In genomic region chr7:19360944-19361343, GRCm38 (mm10) we compare ENCODE assay signal across 8 mouse cellular contexts. TPM values are rescaled to one million over a fixed set of nuclear protein-coding genes. Genes with fewer than 3 reads are reported as not detected.
DNase-seq lines count a peak whose midpoint lies in the region; ATAC-seq lines count a peak whose summit lies in the region.

No protein-coding gene starts in this region.

- DNase-seq in adrenal gland, adult 2 months = peak; percentile 96
- peak; percentile 94 for DNase-seq in embryo, embryonic 10.5 days (ENCODE audit: low spot score)
- peak; percentile 93 for DNase-seq in gastrocnemius, postnatal 14 days
- DNase-seq in intestine, embryonic 14.5 days (ENCODE audit: low spot score) = peak; percentile 89
- peak; percentile 87 to 95 for DNase-seq in left cerebral cortex, postnatal 10 days (ENCODE audit: extremely low spot score in 1 of 2, low spot score in 2 of 2)
- DNase-seq in right cerebral cortex, postnatal 36 days (ENCODE audit: low spot score in 2 of 2) = peak; percentile 90 to 93
- DNase-seq in urinary bladder, postnatal 4 days (ENCODE audit: low spot score in 2 of 2) = peak; percentile 87 to 90

- no peaks in the 10 kb centered on the region for H3K27me3 ChIP-seq in intestine, embryonic 14.5 days (replicated peaks; ENCODE audit: control insufficient read depth, insufficient read depth, low read length)

- H3K27ac ChIP-seq in intestine, embryonic 14.5 days (ENCODE audit: low read depth) = 0 out of 2 replicates have a peak overlapping the region, but pooled peaks have one; percentile 16

- peak overlapping the region; percentile 71 for H3K4me3 ChIP-seq in intestine, embryonic 14.5 days (ENCODE audit: low read depth, low read length)

- intact Hi-C loops in gastrocnemius, postnatal 14 days (cut with DNase I; ENCODE audit: low total_unique reads) = no loop called here
- intact Hi-C loops in left cerebral cortex, postnatal 10 days (cut with DNase I) = no loop called here

- peaks cover 22% of the 10 kb centered on the region for H3K4me1 ChIP-seq in intestine, embryonic 14.5 days (replicated peaks; ENCODE audit: control insufficient read depth, insufficient read depth, low read length)

- peak; percentile 59 for ATAC-seq in intestine, embryonic 14.5 days (replicated peaks; ENCODE audit: low FRiP score, low TSS enrichment, low read depth)
- peak; percentile 67 for ATAC-seq in megakaryocyte progenitor cell, adult 5-6 weeks (replicated peaks; ENCODE audit: poor library complexity)

- H3K9ac ChIP-seq in intestine, embryonic 14.5 days (ENCODE audit: low read length) = peak overlapping the region; percentile 44

- H3K4me2 ChIP-seq in intestine, embryonic 14.5 days (ENCODE audit: low read length) = peak overlapping the region; percentile 98

- H3K36me3 ChIP-seq in intestine, embryonic 14.5 days (ENCODE audit: control insufficient read depth, insufficient read depth, low read length) = peaks cover 18% of the 10 kb centered on the region

- H3K9me3 ChIP-seq in intestine, embryonic 14.5 days (ENCODE audit: control insufficient read depth, low read length) = no peaks in the 10 kb centered on the region

- under 1% methylated on average over 27 of the region's 27 CpGs for WGBS in intestine, embryonic 14.5 days

RNA-seq across cellular contexts. Expression of gene Ppp1r13l, which starts 1.4 kb away (rescaled TPM):
- 1 to 10 TPM; 6.5 to 8.3 TPM for total RNA-seq in adrenal gland, adult 2 months (2021)
- 16.9 and 20.2 TPM in 2 replicates for polyA plus RNA-seq in adrenal gland, adult 2 months (2012; rRNA removed)
- total RNA-seq in gastrocnemius, postnatal 14 days (2021) = 1 to 10 TPM; 1.7 to 2.9 TPM
- 4.4 and 4.9 TPM in 2 replicates for polyA plus RNA-seq in intestine, embryonic 14.5 days (2014; fragmentation: Nextera tagmentation; extraction: Ambion mirVana)
- 1 to 10 TPM; 5.3 to 7.2 TPM for total RNA-seq in left cerebral cortex, postnatal 10 days (2021)
- 6.3 and 7.2 TPM in 2 replicates for total RNA-seq in megakaryocyte progenitor cell, adult 5-6 weeks (2015)
- 0.74 and 1.2 TPM in 2 replicates for total RNA-seq in megakaryocyte progenitor cell, adult 5-6 weeks (2017)

RNA-seq across cellular contexts. Expression of gene Cd3eap, which starts 1.7 kb away (rescaled TPM):
- 10 to 100 TPM; 13.2 to 13.3 TPM for total RNA-seq in adrenal gland, adult 2 months (2021)
- polyA plus RNA-seq in adrenal gland, adult 2 months (2012; rRNA removed) = 12.3 and 21.5 TPM in 2 replicates
- 1 to 10 TPM; 7.4 to 8.2 TPM for total RNA-seq in gastrocnemius, postnatal 14 days (2021)
- 23.9 and 25.8 TPM in 2 replicates for polyA plus RNA-seq in intestine, embryonic 14.5 days (2014; fragmentation: Nextera tagmentation; extraction: Ambion mirVana)
- total RNA-seq in left cerebral cortex, postnatal 10 days (2021) = 10 to 100 TPM; 16.8 to 18.2 TPM
- 11.1 and 13.6 TPM in 2 replicates for total RNA-seq in megakaryocyte progenitor cell, adult 5-6 weeks (2015)
- 24.8 and 27.4 TPM in 2 replicates for total RNA-seq in megakaryocyte progenitor cell, adult 5-6 weeks (2017)

RNA-seq across cellular contexts. Expression of gene Ercc1, which starts 16.4 kb away (rescaled TPM):
- 10 to 100 TPM; 36.5 to 40.8 TPM for total RNA-seq in adrenal gland, adult 2 months (2021)
- polyA plus RNA-seq in adrenal gland, adult 2 months (2012; rRNA removed) = 36.3 and 37.8 TPM in 2 replicates
- total RNA-seq in gastrocnemius, postnatal 14 days (2021) = 10 to 100 TPM; 26.7 to 28.7 TPM
- polyA plus RNA-seq in intestine, embryonic 14.5 days (2014; fragmentation: Nextera tagmentation; extraction: Ambion mirVana) = 71.8 and 82.9 TPM in 2 replicates
- 10 to 100 TPM; 38.5 to 50.6 TPM for total RNA-seq in left cerebral cortex, postnatal 10 days (2021)
- 26.5 and 32.3 TPM in 2 replicates for total RNA-seq in megakaryocyte progenitor cell, adult 5-6 weeks (2015)
- 24.4 and 29.8 TPM in 2 replicates for total RNA-seq in megakaryocyte progenitor cell, adult 5-6 weeks (2017)

RNA-seq across cellular contexts. Expression of gene Ercc2, which starts 20.9 kb away (rescaled TPM):
- total RNA-seq in adrenal gland, adult 2 months (2021) = 10 to 100 TPM; 21.7 to 25.5 TPM
- polyA plus RNA-seq in adrenal gland, adult 2 months (2012; rRNA removed) = 92.3 and 94.7 TPM in 2 replicates
- total RNA-seq in gastrocnemius, postnatal 14 days (2021) = 1 to 10 TPM; 6.1 to 7.8 TPM
- 11.3 and 13.3 TPM in 2 replicates for polyA plus RNA-seq in intestine, embryonic 14.5 days (2014; fragmentation: Nextera tagmentation; extraction: Ambion mirVana)
- total RNA-seq in left cerebral cortex, postnatal 10 days (2021) = 10 to 100 TPM; 39.0 to 39.7 TPM
- total RNA-seq in megakaryocyte progenitor cell, adult 5-6 weeks (2015) = 10.7 and 11.2 TPM in 2 replicates
- total RNA-seq in megakaryocyte progenitor cell, adult 5-6 weeks (2017) = 26.5 and 31.6 TPM in 2 replicates

RNA-seq across cellular contexts. Expression of gene Klc3, which starts 43.0 kb away (rescaled TPM):
- total RNA-seq in adrenal gland, adult 2 months (2021) = 1 to 10 TPM in 1 of 2 experiments, under 1 TPM in 1; 0.98 to 5.2 TPM
- polyA plus RNA-seq in adrenal gland, adult 2 months (2012; rRNA removed) = 1.3 and 3.7 TPM in 2 replicates
- total RNA-seq in gastrocnemius, postnatal 14 days (2021) = under 1 TPM in 1 of 2 experiments, not detected in 1; 0.11 TPM
- polyA plus RNA-seq in intestine, embryonic 14.5 days (2014; fragmentation: Nextera tagmentation; extraction: Ambion mirVana) = 2.4 and 3.4 TPM in 2 replicates
- total RNA-seq in left cerebral cortex, postnatal 10 days (2021) = 1 to 10 TPM in 1 of 2 experiments, under 1 TPM in 1; 0.93 to 1.2 TPM
- total RNA-seq in megakaryocyte progenitor cell, adult 5-6 weeks (2015) = not detected in 2 replicates
- total RNA-seq in megakaryocyte progenitor cell, adult 5-6 weeks (2017) = 0.10 TPM in 1 of 2 replicates, not detected in the other

Comparison
In these comparisons a context has a peak if more than half of its experiments do, and no peak if none do; other contexts are left out.
1. Peak in every context shown above with its lines: DNase-seq, ATAC-seq, H3K4me3 ChIP-seq and H3K27ac ChIP-seq.